Mouse (Mus musculus): Measurements from ENCODE around the gene Olfr809. TPM values are rescaled to one million over a fixed set of nuclear protein-coding genes. Genes with fewer than 3 reads are reported as not detected.

Olfr809 gene
- polyA plus RNA-seq (2015; fragmentation: Nextera tagmentation; extraction: Ambion mirVana), result not detected in 2 replicates

DNA sequence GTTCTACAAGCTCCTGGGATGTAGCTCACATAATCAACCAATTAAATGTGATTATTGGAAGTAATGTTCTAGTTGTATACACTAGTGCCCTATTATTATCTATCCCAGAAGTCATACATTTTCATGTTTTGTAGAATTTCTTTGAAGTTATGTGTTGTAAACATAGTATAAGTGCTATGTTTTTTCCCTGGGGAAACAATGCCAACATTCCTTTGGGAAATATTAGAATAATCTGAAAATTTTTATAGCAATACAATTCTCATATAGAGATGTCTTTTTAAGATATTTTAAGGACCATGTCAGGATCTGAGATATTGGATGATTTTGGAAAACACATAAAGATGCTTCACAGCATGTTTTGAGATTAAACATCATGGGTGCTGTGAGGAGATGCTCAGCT lies at the start of gene Olfr809:
Olfr809 (plus strand) TSS at position 301 of the 400 bp plus-strand sequence.

DNA sequence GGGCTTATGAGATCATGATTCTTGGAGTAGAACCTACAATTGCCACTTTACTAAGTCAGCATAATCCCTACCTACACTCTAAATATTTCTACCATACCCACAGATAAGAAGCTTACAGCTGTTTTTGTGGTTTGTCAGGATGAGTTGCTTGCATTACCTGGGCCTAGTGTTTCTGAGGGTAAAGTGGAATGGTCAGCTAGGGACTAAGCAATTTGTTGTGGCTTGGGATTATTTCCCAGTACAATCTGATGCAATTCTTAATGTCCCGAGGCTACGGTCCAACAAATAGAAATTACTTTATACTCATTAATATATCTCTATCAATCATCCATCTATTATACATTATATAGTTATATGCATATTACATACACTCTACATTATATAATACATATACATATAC lies 45.2 kb upstream of the Olfr809 start, which contains the start of gene Olfr805:
Olfr805 (minus strand) TSS at position 101 of the 400 bp plus-strand sequence.

DNA sequence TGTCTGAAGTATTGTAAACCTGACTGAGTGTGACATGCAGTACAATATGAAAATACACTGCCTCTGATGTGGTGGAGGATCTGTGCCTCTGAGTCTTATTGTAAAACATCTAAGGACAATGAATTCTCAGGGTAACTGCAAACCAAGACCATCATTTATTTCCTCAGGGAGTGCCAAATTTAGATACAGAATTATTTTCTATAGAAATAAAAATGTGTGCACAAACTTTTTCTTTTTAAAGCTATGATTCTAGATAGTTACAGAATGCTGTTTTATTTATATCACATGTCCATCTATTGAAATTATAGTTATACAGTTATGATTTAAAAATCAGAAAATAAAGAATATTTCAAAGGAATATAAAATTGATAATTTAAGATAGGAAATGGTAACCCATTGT lies 32.6 kb upstream of the Olfr809 start, which contains the start of gene Olfr806:
Olfr806 (minus strand) TSS at position 101 of the 400 bp plus-strand sequence.

DNA sequence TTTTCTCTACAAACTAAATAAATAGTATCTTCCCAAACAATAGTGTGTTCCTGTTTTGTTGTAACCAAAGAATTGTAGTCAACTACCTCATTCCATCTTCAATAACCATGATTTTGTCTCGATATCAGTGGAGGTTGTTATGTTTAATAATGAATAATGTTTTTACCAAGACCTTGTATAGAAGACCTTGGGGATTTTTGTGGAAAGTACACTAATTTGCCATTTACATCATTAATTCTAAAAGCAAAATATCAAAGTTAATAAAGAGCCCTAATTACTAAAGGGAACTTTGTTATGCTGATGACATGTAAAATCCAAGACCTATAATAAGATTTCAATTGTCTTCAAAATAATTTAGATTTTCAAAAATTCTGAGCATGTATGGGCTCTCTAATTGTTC lies 16.7 kb upstream of the Olfr809 start, which contains the start of gene Olfr807:
Olfr807 (minus strand) TSS at position 101 of the 400 bp plus-strand sequence.

DNA sequence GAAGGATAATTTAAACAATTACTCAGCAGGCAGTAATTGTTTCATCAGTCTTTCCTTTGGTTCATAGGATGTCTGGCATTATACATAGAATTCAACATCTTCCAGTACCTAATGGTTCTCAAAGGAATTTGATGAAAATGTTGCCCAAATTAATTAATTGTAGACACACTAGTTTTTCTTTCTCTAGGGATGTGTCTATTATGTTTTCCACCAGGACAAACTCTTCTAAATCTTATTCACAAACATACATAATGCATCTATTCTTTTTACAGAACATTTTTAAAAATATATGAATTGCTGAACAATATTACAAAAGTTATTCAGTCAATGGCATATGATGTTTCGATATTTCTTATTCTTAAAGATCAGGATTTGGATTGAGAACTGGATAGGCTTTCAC lies 9.3 kb upstream of the Olfr809 start, which contains the start of gene Olfr808:
Olfr808 (plus strand) TSS at position 301 of the 400 bp plus-strand sequence.

DNA sequence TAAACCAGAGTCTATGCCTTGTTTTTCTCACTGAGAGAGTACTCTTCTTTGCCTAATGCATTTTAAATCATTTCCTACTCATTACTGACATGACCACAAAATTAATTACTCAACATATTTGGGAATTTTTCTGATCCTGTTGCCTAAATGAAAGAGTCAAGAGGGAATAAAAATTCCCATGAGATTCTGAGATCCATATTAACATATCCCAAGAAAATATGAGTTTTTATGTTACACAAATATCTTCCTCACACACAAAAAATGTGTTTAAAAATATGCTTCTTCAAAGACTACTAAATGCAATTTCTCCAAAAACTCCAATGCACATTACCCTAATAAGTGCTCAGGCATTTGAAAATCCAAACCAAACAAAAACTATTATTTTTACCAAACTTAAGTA lies 20.4 kb downstream of the Olfr809 start, which contains the start of gene Olfr810:
Olfr810 (minus strand) TSS at position 101 of the 400 bp plus-strand sequence.

DNA sequence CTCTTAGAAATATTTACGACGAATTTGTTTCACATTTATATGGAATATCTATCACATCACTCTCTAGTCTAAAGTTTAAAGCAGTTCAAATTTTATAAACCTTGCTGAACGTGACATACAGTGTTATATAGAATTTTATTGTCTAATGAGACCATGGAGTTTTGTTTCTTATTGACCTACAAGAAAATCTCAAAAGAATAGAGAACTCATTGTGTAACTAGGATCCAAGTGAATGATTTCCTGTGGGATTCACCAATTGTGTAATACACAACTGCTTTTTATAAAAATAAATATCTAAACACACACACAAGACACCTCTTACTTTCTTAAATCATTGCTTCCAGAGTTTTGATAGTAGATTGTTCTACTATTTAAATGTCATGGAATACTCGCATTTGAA lies 29.9 kb downstream of the Olfr809 start, which contains the start of gene Olfr811:
Olfr811 (minus strand) TSS at position 101 of the 400 bp plus-strand sequence.

Small RNA genes lying within 50 kb of the gene (microRNA-seq; reads per million reads assigned to microRNA genes)
- gene Gm24485, result not detected

Other genes starting within 250 kb of the Olfr809 start
- gene Olfr792, start 235.5 kb upstream of the Olfr809 start, polyA plus RNA-seq (2015; fragmentation: Nextera tagmentation; extraction: Ambion mirVana), result not detected in 2 replicates
- gene Olfr794, start 207.0 kb upstream of the Olfr809 start, polyA plus RNA-seq (2015; fragmentation: Nextera tagmentation; extraction: Ambion mirVana), result not detected in 2 replicates
- not detected in 2 replicates for gene Olfr796, start 162.1 kb upstream of the Olfr809 start, polyA plus RNA-seq (2015; fragmentation: Nextera tagmentation; extraction: Ambion mirVana)
- not detected in 2 replicates for gene Olfr798, start 146.7 kb upstream of the Olfr809 start, polyA plus RNA-seq (2015; fragmentation: Nextera tagmentation; extraction: Ambion mirVana)
- gene Olfr799, start 137.2 kb upstream of the Olfr809 start, polyA plus RNA-seq (2015; fragmentation: Nextera tagmentation; extraction: Ambion mirVana), result not detected in 2 replicates
- not detected in 2 replicates for gene Olfr800, start 116.9 kb upstream of the Olfr809 start, polyA plus RNA-seq (2015; fragmentation: Nextera tagmentation; extraction: Ambion mirVana)
- gene Olfr801, start 100.8 kb upstream of the Olfr809 start, polyA plus RNA-seq (2015; fragmentation: Nextera tagmentation; extraction: Ambion mirVana), result not detected in 2 replicates
- gene Olfr802, start 86.5 kb upstream of the Olfr809 start, polyA plus RNA-seq (2015; fragmentation: Nextera tagmentation; extraction: Ambion mirVana), result 0.04 and 0.08 TPM in 2 replicates
- not detected in 2 replicates for gene Olfr803, start 80.4 kb upstream of the Olfr809 start, polyA plus RNA-seq (2015; fragmentation: Nextera tagmentation; extraction: Ambion mirVana)
- gene Olfr804, start 71.4 kb upstream of the Olfr809 start, polyA plus RNA-seq (2015; fragmentation: Nextera tagmentation; extraction: Ambion mirVana), result not detected in 2 replicates
- gene Olfr805, start 45.3 kb upstream of the Olfr809 start, polyA plus RNA-seq (2015; fragmentation: Nextera tagmentation; extraction: Ambion mirVana), result not detected in 2 replicates
- gene Olfr806, start 32.7 kb upstream of the Olfr809 start, polyA plus RNA-seq (2015; fragmentation: Nextera tagmentation; extraction: Ambion mirVana), result not detected in 2 replicates
- not detected in 2 replicates for gene Olfr807, start 16.8 kb upstream of the Olfr809 start, polyA plus RNA-seq (2015; fragmentation: Nextera tagmentation; extraction: Ambion mirVana)
- not detected in 2 replicates for gene Olfr808, start 9.2 kb upstream of the Olfr809 start, polyA plus RNA-seq (2015; fragmentation: Nextera tagmentation; extraction: Ambion mirVana)
- not detected in 2 replicates for gene Olfr810, start 20.3 kb downstream of the Olfr809 start, polyA plus RNA-seq (2015; fragmentation: Nextera tagmentation; extraction: Ambion mirVana)
- not detected in 2 replicates for gene Olfr811, start 29.8 kb downstream of the Olfr809 start, polyA plus RNA-seq (2015; fragmentation: Nextera tagmentation; extraction: Ambion mirVana)
- not detected in 2 replicates for gene Olfr812, start 71.5 kb downstream of the Olfr809 start, polyA plus RNA-seq (2015; fragmentation: Nextera tagmentation; extraction: Ambion mirVana)
- gene Olfr813, start 80.7 kb downstream of the Olfr809 start, polyA plus RNA-seq (2015; fragmentation: Nextera tagmentation; extraction: Ambion mirVana), result not detected in 2 replicates
- not detected in 2 replicates for gene Olfr814, start 105.2 kb downstream of the Olfr809 start, polyA plus RNA-seq (2015; fragmentation: Nextera tagmentation; extraction: Ambion mirVana)
- not detected in 2 replicates for gene Olfr815, start 131.2 kb downstream of the Olfr809 start, polyA plus RNA-seq (2015; fragmentation: Nextera tagmentation; extraction: Ambion mirVana)
- not detected in 2 replicates for gene Olfr816, start 141.0 kb downstream of the Olfr809 start, polyA plus RNA-seq (2015; fragmentation: Nextera tagmentation; extraction: Ambion mirVana)
- gene Olfr818, start 174.5 kb downstream of the Olfr809 start, polyA plus RNA-seq (2015; fragmentation: Nextera tagmentation; extraction: Ambion mirVana), result not detected in 2 replicates
- gene Olfr819, start 192.6 kb downstream of the Olfr809 start, polyA plus RNA-seq (2015; fragmentation: Nextera tagmentation; extraction: Ambion mirVana), result not detected in 2 replicates
- gene Olfr247, start 201.5 kb downstream of the Olfr809 start, polyA plus RNA-seq (2015; fragmentation: Nextera tagmentation; extraction: Ambion mirVana), result not detected in 2 replicates
- gene Gm10310, start 210.4 kb downstream of the Olfr809 start, polyA plus RNA-seq (2015; fragmentation: Nextera tagmentation; extraction: Ambion mirVana), result not detected in 2 replicates
- gene Olfr820, start 238.0 kb downstream of the Olfr809 start, polyA plus RNA-seq (2015; fragmentation: Nextera tagmentation; extraction: Ambion mirVana), result not detected in 2 replicates

Data from neural tube, postnatal 0 days (tissue).